Mouse (Mus musculus) inflammation-experienced regulatory T-cells, adult 6 months (primary cell): ENCODE data around the gene Lypd8. TPM values are rescaled to one million over a fixed set of nuclear protein-coding genes. Genes with fewer than 3 reads are reported as not detected.
A peak's percentile ranks its signal among the peaks of the same experiment; 100 is the strongest.
"Not testable (repeated sequence)": the region's sequence is repeated elsewhere in the genome, so short reads cannot be mapped to it uniquely, and the experiment has no call there.

ENCODE experiments used
- ATAC-seq: one replicate; pipeline ENCODE4 v1.8.0; 2017
- polyA plus RNA-seq, 3 experiments: library from polyadenylated mRNA; unstranded; fragments of 100-300 nt; shearing (Covaris generic); gene quantifications; one replicate each; pipeline ENCODE4 v1.2.1; 2017

Lypd8 gene
- polyA plus RNA-seq = not detected

DNA sequence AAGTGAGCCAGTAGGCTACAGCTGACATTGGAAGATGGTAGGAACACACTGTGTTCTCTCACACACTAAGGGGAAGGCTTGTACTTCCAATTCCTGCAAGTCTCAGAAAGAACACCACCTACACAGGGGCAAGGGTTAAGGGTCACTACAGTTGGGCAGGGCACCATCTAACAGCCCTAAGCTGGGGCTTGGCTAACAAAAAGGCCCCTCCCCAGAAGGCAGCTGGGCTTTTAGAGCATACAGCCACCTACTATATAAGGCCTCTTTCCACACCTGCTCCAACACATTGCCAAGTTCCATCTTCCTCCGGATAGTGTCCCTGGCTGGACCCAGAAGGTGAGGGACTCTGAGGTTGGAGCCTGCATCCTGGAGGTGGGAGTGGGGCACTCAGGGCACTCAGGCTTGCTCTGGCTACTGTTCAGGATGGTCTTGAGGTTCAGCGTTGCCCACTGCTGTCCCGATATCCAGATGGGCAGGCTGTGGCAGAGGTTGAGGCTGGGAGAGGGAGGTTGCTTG is at the start of gene Lypd8:
Lypd8 (plus strand) TSS at position 281 of the 516 bp plus-strand sequence.
- no peak for ATAC-seq

DNA sequence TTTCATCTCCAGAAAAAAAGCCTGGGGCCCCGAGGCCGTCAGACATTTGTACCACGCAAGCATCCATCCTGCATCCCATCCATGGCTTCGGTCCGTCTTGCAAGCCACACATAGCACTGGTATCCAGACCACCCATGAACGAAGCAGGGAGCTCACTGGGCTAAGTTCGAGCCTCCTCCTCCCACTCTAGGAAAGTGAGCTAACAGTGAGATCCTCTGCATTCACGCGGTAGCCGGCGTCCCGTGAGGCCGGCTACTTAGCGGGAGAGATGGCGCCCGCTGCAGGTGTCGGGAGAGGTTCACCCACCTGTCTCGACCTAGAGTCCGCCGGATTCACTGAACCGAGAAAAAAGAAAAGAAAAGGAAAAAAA is 49.0 kb upstream of the Lypd8 start:
- ATAC-seq = peak; percentile 26

- peak; percentile 93 for ATAC-seq
Observed at GRCm38 (mm10) chr11:58330276-58331148, 48.3 kb upstream of the Lypd8 start, which contains the start of the genes Zfp672 and Sh3bp5l. Gene Zfp672, minus strand, starts transcription at chr11:58330339. Gene Sh3bp5l, plus strand, starts transcription at chr11:58330724.

- ATAC-seq = no peak
Observed at GRCm38 (mm10) chr11:58331149-58331495, 47.7 kb upstream of the Lypd8 start.

DNA sequence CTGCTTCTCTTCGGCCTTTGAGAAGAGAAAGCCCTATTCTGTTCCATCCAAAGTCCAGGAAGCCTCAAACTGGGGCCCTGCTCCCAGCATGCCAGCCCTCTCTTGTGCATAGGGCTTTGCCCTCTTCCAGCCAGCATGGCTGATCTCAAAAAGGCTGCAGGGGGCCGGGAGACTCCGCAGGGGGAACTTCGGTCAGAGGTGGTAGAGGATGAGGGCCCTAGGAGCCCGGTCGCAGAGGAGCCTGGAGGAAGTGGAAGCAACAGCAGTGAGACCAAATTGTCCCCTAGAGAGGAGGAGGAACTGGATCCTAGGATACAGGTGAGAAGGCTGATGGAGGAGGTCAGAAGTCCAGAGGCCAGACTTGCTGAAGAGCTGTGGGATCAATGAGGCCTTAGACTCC is 47.3 kb upstream of the Lypd8 start:
- ATAC-seq = no peak

- ATAC-seq = no peak
Observed at GRCm38 (mm10) chr11:58334746-58335145, 44.1 kb upstream of the Lypd8 start.

- ATAC-seq = no peak
Observed at GRCm38 (mm10) chr11:58346745-58347144, 32.1 kb upstream of the Lypd8 start.

- ATAC-seq = no peak
Observed at GRCm38 (mm10) chr11:58350628-58351027, 28.2 kb upstream of the Lypd8 start.

DNA sequence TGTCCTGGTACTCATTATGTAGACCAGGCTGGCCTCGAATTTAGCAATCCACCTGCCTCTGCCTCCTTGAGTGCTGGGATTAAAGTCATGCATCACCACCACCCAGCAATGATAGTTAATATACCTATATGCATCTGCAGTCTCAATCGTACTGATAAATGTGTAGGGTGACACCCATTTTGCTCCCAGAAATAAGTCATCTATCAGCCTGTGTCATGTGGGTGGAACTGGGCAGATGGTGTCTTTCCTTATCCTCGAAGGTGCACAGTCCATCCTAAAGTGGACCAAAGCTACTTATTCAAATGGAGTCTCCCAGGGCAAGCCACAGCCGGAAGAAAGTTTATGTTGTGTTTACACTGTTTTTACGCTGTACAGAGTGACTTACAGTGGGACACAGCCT is 27.7 kb upstream of the Lypd8 start:
- no peak for ATAC-seq

DNA sequence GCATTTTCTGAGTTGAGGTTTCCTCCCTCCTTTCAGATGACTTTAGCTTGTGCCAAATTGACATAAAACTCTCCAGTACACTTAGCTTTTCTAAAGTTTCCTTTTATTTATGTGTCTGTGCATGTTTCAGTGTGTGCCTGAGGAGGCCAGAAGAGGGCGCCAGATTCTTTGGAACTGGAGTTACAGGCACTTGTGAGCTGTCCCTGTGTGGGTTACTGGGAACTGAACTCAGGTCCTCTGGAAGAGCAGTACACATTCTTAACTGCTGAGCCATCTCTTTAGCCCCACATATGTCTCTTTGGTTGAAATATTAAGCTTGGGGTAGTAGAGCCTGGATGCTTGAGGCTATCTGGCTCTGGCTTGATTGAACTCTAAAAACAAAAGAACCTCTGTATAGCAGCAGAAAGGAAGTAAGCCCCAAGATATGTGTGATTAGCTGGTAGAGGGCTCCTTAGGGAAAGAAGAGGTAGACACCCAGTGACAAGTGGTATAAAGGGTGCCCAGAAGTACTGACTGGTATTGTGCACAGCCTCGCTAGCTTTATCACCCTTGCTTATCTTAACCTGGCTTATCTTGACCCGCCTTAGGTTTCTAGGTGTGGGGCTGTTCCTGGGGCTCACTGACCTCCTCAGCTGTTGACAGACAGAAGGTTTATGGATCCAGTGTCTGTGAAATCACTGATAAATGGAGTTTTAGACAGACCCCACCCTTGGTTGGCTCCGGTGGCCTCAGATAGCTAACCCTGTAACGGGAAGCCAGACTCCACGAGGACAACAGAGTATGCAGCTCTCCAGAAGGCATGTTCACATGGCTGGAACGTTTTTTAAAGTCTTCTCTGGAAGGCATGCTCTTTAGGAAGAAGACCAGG is 25.9 kb upstream of the Lypd8 start:
- no peak for ATAC-seq

DNA sequence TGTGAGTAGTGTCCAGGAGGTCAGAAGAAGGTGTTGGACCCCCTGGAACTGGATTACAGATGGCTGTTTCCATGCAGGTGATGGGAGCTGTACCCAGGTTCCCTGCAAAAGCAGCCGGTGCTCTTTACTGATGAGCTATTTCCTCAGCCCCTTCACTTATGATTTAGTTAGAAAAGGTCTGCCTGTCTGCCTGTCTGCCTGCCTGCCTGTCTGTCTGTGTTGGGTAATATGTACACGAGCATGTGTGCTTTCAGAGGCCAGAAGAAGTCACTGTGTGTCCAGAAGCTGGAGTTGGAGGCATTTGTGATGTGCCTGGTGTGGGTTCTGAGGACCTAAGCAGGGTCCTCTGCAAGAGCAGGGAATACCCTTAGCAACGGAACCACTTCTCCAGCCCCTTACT is 25.1 kb upstream of the Lypd8 start:
- no peak for ATAC-seq

- no peak for ATAC-seq
Observed at GRCm38 (mm10) chr11:58354476-58354875, 24.4 kb upstream of the Lypd8 start.

DNA sequence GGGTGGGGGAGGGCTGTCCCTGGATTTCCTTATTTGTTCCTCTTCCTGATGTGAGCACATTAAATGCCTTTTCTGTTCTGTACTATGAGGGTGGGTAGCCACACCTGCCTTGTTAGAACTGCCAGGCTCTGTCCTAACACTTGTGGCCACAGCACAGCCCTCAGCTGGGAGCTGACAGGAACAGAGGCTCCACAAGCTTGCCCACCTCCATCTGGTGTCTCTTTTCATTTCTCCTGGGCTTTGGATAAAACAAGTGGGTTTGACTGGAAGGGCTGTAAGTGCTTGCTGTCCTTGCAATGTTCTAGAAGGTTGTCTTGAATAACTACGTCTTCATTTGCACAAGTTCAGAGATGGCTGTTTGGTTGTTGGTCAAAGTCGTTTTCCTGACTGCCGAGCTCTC is 23.9 kb upstream of the Lypd8 start:
- no peak for ATAC-seq

GRCm38 (mm10) chr11:58357042-58357441 is 21.8 kb upstream of the Lypd8 start:
- ATAC-seq = no peak

GRCm38 (mm10) chr11:58357844-58358534 is 20.9 kb upstream of the Lypd8 start:
- ATAC-seq = no peak

GRCm38 (mm10) chr11:58362562-58362961 is 16.3 kb upstream of the Lypd8 start:
- not testable (repeated sequence) for ATAC-seq

- no peak for ATAC-seq
Observed at GRCm38 (mm10) chr11:58364454-58364853, 14.4 kb upstream of the Lypd8 start.

GRCm38 (mm10) chr11:58366191-58366590 is 12.7 kb upstream of the Lypd8 start:
- ATAC-seq = not testable (repeated sequence)

DNA sequence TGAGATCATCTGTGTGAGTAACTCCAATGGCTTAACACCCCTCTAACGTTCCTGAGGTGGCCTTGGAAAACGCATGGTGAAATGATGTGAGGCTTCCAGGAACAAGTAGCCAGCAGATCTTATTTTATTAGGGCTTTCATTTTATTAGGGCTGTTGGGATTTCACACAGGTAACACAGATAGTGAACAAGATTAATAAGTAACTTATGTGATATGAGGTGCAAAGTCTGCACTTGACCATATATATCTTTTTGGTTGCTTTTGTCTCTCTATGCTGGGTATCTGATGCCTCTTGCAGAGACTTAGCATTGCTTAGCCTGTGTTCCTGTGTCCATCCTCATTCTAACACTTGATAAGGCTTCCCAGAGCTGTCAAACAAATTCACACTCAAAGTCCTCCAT is 1.6 kb upstream of the Lypd8 start:
- ATAC-seq = no peak

GRCm38 (mm10) chr11:58377686-58378085 is 1.2 kb upstream of the Lypd8 start:
- ATAC-seq = no peak

- ATAC-seq = no peak
Observed at GRCm38 (mm10) chr11:58379516-58379915, 673 bp downstream of the Lypd8 start.

GRCm38 (mm10) chr11:58382471-58382870 is 3.6 kb downstream of the Lypd8 start:
- no peak for ATAC-seq
